Mouse (Mus musculus): ENCODE data around the gene Osbpl8.

DNA sequence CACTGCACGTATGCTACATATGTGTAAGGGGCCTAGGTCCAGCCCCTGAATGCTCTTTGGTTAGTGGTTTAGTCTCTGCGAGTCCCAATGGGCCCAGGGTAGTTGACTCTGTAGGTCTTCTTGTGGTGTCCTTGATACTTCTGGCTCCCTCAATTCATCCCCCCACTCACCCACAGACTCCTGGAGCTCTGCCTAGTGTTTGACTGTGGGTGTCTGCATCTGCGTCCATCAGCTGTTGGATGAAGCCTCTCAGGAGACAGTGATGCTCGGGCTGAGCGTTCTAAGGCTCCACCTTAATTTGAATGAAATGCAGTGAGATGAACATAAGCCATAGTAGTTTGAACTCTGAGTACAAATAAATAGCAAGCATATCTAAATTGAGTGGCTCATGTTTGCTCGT lies 90.7 kb downstream of the Osbpl8 start:
- TF ChIP-seq POLR2A (IDR thresholded peaks at IDR 0.05; ENCODE audit: low read depth, low read length) (no peak), CTCF (IDR thresholded peaks at IDR 0.05; ENCODE audit: extremely low read depth, insufficient read depth, insufficient read length, insufficient replicate concordance) (no peak)
